11 mouse cellular contexts compared by ENCODE assay signal in genomic region chr7:30062478-30062877, GRCm38 (mm10). TPM values are rescaled to one million over a fixed set of nuclear protein-coding genes. Genes with fewer than 3 reads are reported as not detected.
DNase-seq lines count a peak whose midpoint lies in the region; ATAC-seq and TF ChIP-seq lines count a peak whose summit lies in the region.
"Had no signal": no experiment of that assay in that cellular context is flagged by ENCODE, and none has a peak within 500 bp of the region (broad histone marks: within the 10 kb centered on the region; RNA-seq: fewer than 3 reads in every experiment).

No protein-coding gene starts in this region.

- ATAC-seq in kidney, embryonic 16.5 days (ENCODE audit: low FRiP score, low TSS enrichment), result no peak
- no peak for ATAC-seq in G1E (ENCODE audit: extremely low read depth, insufficient number of reproducible peaks, low FRiP score, poor library complexity, severe bottlenecking)
- ATAC-seq in liver, embryonic 13.5 days (ENCODE audit: low read depth), result no peak
- ATAC-seq in heart, embryonic 11.5 days (replicated peaks; ENCODE audit: insufficient number of reproducible peaks, low FRiP score, low TSS enrichment), result no peak

- peak; percentile 14 for DNase-seq in kidney, adult 9 months
- DNase-seq in B cell, adult 2 months, result peak; percentile 7 to 21
- no peak for DNase-seq in G1E (ENCODE audit: low spot score)
- DNase-seq in liver, embryonic 13.5 days, result peak; percentile 15
- DNase-seq in Muller cell, postnatal 12 days (ENCODE audit: inconsistent ontology term), result no peak
- no peak for DNase-seq in layer of hippocampus, adult 11-12 months (ENCODE audit: low spot score)
- DNase-seq: cerebellum, adult 9-11 months; heart, postnatal 14 days had no signal

- no peak overlapping the region for H3K4me3 ChIP-seq in kidney, embryonic 16.5 days (ENCODE audit: low read length)
- H3K4me3 ChIP-seq in G1E (ENCODE audit: low read depth, low read length), result no peak overlapping the region
- H3K4me3 ChIP-seq in liver, embryonic 13.5 days (replicated peaks), result no peak overlapping the region
- no peak overlapping the region for H3K4me3 ChIP-seq in heart, embryonic 11.5 days (ENCODE audit: low read depth, low read length)

- peaks cover 8% of the 10 kb centered on the region; the same call in 1 of the 2 replicates for H3K36me3 ChIP-seq in kidney, embryonic 16.5 days (ENCODE audit: insufficient read depth, low read length)
- H3K36me3 ChIP-seq in G1E (replicated peaks), result peaks cover 50% of the 10 kb centered on the region
- H3K36me3 ChIP-seq in liver, embryonic 13.5 days, result peaks cover 32% of the 10 kb centered on the region; the same call in 1 of the 2 replicates
- H3K36me3 ChIP-seq in heart, embryonic 11.5 days (ENCODE audit: control insufficient read depth, insufficient read depth, low read length), result peaks cover 12% of the 10 kb centered on the region; the same call in 1 of the 2 replicates

- 0 out of 2 replicates have a peak, but pooled peaks cover 2% of the 10 kb centered on the region for H3K4me1 ChIP-seq in kidney, embryonic 16.5 days (ENCODE audit: insufficient read depth, low read length)
- H3K4me1 ChIP-seq in G1E (ENCODE audit: insufficient read depth, low read depth, low read length), result no peaks in the 10 kb centered on the region; the same call in 1 of the 2 replicates
- H3K4me1 ChIP-seq in liver, embryonic 13.5 days (replicated peaks), result no peaks in the 10 kb centered on the region
- no peaks in the 10 kb centered on the region for H3K4me1 ChIP-seq in heart, embryonic 11.5 days (ENCODE audit: control insufficient read depth, insufficient read depth, low read length)

- no peak overlapping the region for H3K4me2 ChIP-seq in kidney, embryonic 16.5 days (replicated peaks; ENCODE audit: low read depth, low read length)
- H3K4me2 ChIP-seq in liver, embryonic 13.5 days, result no peak overlapping the region
- no peak overlapping the region for H3K4me2 ChIP-seq in heart, embryonic 11.5 days

- no peaks in the 10 kb centered on the region for H3K27me3 ChIP-seq in kidney, embryonic 16.5 days (ENCODE audit: insufficient read depth, low read length)
- H3K27me3 ChIP-seq in G1E (ENCODE audit: insufficient read depth, low read length), result no peaks in the 10 kb centered on the region
- no peaks in the 10 kb centered on the region for H3K27me3 ChIP-seq in liver, embryonic 13.5 days
- H3K27me3 ChIP-seq in heart, embryonic 11.5 days (ENCODE audit: control insufficient read depth, insufficient read depth, low read length), result no peaks in the 10 kb centered on the region

- H3K9ac ChIP-seq in kidney, embryonic 16.5 days (replicated peaks; ENCODE audit: low read length), result no peak overlapping the region
- no peak overlapping the region for H3K9ac ChIP-seq in liver, embryonic 13.5 days
- H3K9ac ChIP-seq in heart, embryonic 11.5 days (ENCODE audit: low read depth, low read length), result no peak overlapping the region

- H3K27ac ChIP-seq in kidney, embryonic 16.5 days (ENCODE audit: low read length), result no peak overlapping the region
- H3K27ac ChIP-seq in liver, embryonic 13.5 days, result no peak overlapping the region
- no peak overlapping the region for H3K27ac ChIP-seq in heart, embryonic 11.5 days (ENCODE audit: low read depth, low read length)

- WGBS in kidney, embryonic 16.5 days, result 86% methylated on average over 5 of the region's 5 CpGs
- WGBS in liver, embryonic 13.5 days (ENCODE audit: insufficient replicate concordance), result 73% methylated on average over 5 of the region's 5 CpGs
- 86% methylated on average over 5 of the region's 5 CpGs for WGBS in heart, embryonic 11.5 days (ENCODE audit: insufficient replicate concordance)

- 0 out of 2 replicates have a peak, but pooled peaks have one; percentile 15 for TF ChIP-seq CTCF in G1E (IDR thresholded peaks at IDR 0.05; ENCODE audit: low read depth, low read length)

- H3K9me3 ChIP-seq in kidney, embryonic 16.5 days (ENCODE audit: low read length), result no peaks in the 10 kb centered on the region
- no peaks in the 10 kb centered on the region for H3K9me3 ChIP-seq in G1E (replicated peaks)
- no peaks in the 10 kb centered on the region for H3K9me3 ChIP-seq in liver, embryonic 13.5 days (replicated peaks)
- no peaks in the 10 kb centered on the region for H3K9me3 ChIP-seq in heart, embryonic 11.5 days (replicated peaks; ENCODE audit: control insufficient read depth, low read length)

RNA-seq across cellular contexts. Expression of gene Zfp82, which starts 10.2 kb away (rescaled TPM):
- polyA plus RNA-seq in kidney, embryonic 16.5 days (2015; fragmentation: Nextera tagmentation; extraction: Ambion mirVana), result 5.8 and 6.6 TPM in 2 replicates
- total RNA-seq in G1E (2014; fragmentation: Nextera tagmentation) (2.7 and 5.9 TPM in 2 replicates), G1E (2017) (3.5 and 4.2 TPM in 2 replicates)
- polyA plus RNA-seq in G1E (2012), result 0.17 and 0.25 TPM in 2 replicates
- polyA plus RNA-seq in liver, embryonic 13.5 days (2015; fragmentation: Nextera tagmentation; extraction: Ambion mirVana), result 1.7 and 2.1 TPM in 2 replicates
- polyA plus RNA-seq in heart, embryonic 11.5 days (2014; fragmentation: Nextera tagmentation; extraction: Ambion mirVana), result 4.1 TPM in 2 replicates

RNA-seq across cellular contexts. Expression of gene Zfp14, which starts 11.3 kb away (rescaled TPM):
- 4.1 TPM in 2 replicates for polyA plus RNA-seq in kidney, embryonic 16.5 days (2015; fragmentation: Nextera tagmentation; extraction: Ambion mirVana)
- total RNA-seq in G1E (2014; fragmentation: Nextera tagmentation) (not detected in 2 replicates), G1E (2017) (0.05 and 0.17 TPM in 2 replicates)
- not detected in 2 replicates for polyA plus RNA-seq in G1E (2012)
- polyA plus RNA-seq in liver, embryonic 13.5 days (2015; fragmentation: Nextera tagmentation; extraction: Ambion mirVana), result 0.29 and 0.41 TPM in 2 replicates
- polyA plus RNA-seq in heart, embryonic 11.5 days (2014; fragmentation: Nextera tagmentation; extraction: Ambion mirVana), result 3.1 and 3.8 TPM in 2 replicates

RNA-seq across cellular contexts. Expression of gene Gm26920, which starts 27.7 kb away (rescaled TPM):
- 1.6 and 2.1 TPM in 2 replicates for polyA plus RNA-seq in kidney, embryonic 16.5 days (2015; fragmentation: Nextera tagmentation; extraction: Ambion mirVana)
- total RNA-seq in G1E (2014; fragmentation: Nextera tagmentation) (0.90 TPM in 1 of 2 replicates, not detected in the other), G1E (2017) (not detected in 2 replicates)
- not detected in 2 replicates for polyA plus RNA-seq in G1E (2012)
- polyA plus RNA-seq in liver, embryonic 13.5 days (2015; fragmentation: Nextera tagmentation; extraction: Ambion mirVana), result 0.44 TPM in 1 of 2 replicates, not detected in the other
- polyA plus RNA-seq in heart, embryonic 11.5 days (2014; fragmentation: Nextera tagmentation; extraction: Ambion mirVana), result 0.26 and 0.96 TPM in 2 replicates
- total RNA-seq: heart, postnatal 14 days had no signal
- polyA plus RNA-seq: liver, embryonic 16.5 days had no signal

RNA-seq across cellular contexts. Expression of gene Zfp566, which starts 27.8 kb away (rescaled TPM):
- 12.5 and 13.6 TPM in 2 replicates for polyA plus RNA-seq in kidney, embryonic 16.5 days (2015; fragmentation: Nextera tagmentation; extraction: Ambion mirVana)
- total RNA-seq in G1E (2014; fragmentation: Nextera tagmentation), result 5.6 and 7.5 TPM in 2 replicates
- 2.0 and 2.8 TPM in 2 replicates for total RNA-seq in G1E (2017)
- 1.8 TPM in 2 replicates for polyA plus RNA-seq in G1E (2012)
- polyA plus RNA-seq in liver, embryonic 13.5 days (2015; fragmentation: Nextera tagmentation; extraction: Ambion mirVana), result 2.0 and 2.5 TPM in 2 replicates
- 7.4 and 8.1 TPM in 2 replicates for polyA plus RNA-seq in heart, embryonic 11.5 days (2014; fragmentation: Nextera tagmentation; extraction: Ambion mirVana)

RNA-seq across cellular contexts. Expression of gene Zfp260, which starts 32.1 kb away (rescaled TPM):
- 112 and 116 TPM in 2 replicates for polyA plus RNA-seq in kidney, embryonic 16.5 days (2015; fragmentation: Nextera tagmentation; extraction: Ambion mirVana)
- total RNA-seq in G1E (2014; fragmentation: Nextera tagmentation), result 29.5 and 36.0 TPM in 2 replicates
- total RNA-seq in G1E (2017), result 22.9 and 24.6 TPM in 2 replicates
- polyA plus RNA-seq in G1E (2012), result 0.15 and 0.30 TPM in 2 replicates
- 12.7 and 18.3 TPM in 2 replicates for polyA plus RNA-seq in liver, embryonic 13.5 days (2015; fragmentation: Nextera tagmentation; extraction: Ambion mirVana)
- 87.2 and 96.0 TPM in 2 replicates for polyA plus RNA-seq in heart, embryonic 11.5 days (2014; fragmentation: Nextera tagmentation; extraction: Ambion mirVana)

Comparison
In these comparisons a context has a peak if more than half of its experiments do, and no peak if none do; other contexts are left out.
1. DNase-seq: peak in kidney, adult 9 months (single experiment), B cell, adult 2 months (2 of 2) and liver, embryonic 13.5 days (single experiment); none in G1E (single experiment), Muller cell, postnatal 12 days (single experiment) and layer of hippocampus, adult 11-12 months (single experiment).